Mouse (Mus musculus) forebrain, embryonic 11.5 days (tissue): Measurements from ENCODE around the gene Snx30. TPM values are rescaled to one million over a fixed set of nuclear protein-coding genes. Genes with fewer than 3 reads are reported as not detected.

Source experiments
- ATAC-seq: fragments of 200-750 bp; cut with Nextera tagmentation; replicated peaks from 2 replicates; pipeline ENCODE4 v1.8.0; 2017; ENCODE audit warnings: moderate TSS enrichment; ENCODE audit not compliant: low FRiP score
- DNase-seq: peaks from one replicate; pipeline ENCODE4 v3.0.0-alpha.2; 2017; ENCODE audit warnings: low spot score
- H3K27ac ChIP-seq: fragments of 300-500 bp; sonication (generic); 2 replicates; pipeline ENCODE4 v1.5.1; 2014; ENCODE audit warnings: low read depth, low read length
- H3K27me3 ChIP-seq: fragments of 300-500 bp; sonication (generic); 2 replicates; pipeline ENCODE4 v1.6.1; 2014; ENCODE audit warnings: mild to moderate bottlenecking, low read length, mixed read lengths; ENCODE audit not compliant: control insufficient read depth, insufficient read depth
- H3K36me3 ChIP-seq: fragments of 300-500 bp; sonication (generic); 2 replicates; pipeline ENCODE4 v1.6.1; 2014; ENCODE audit warnings: mild to moderate bottlenecking, low read length, moderate library complexity, mixed read lengths; ENCODE audit not compliant: control insufficient read depth, insufficient read depth
- H3K4me1 ChIP-seq: fragments of 300-500 bp; sonication (generic); replicated peaks from 2 replicates; pipeline ENCODE4 v1.6.1; 2014; ENCODE audit warnings: low read length, mixed read lengths; ENCODE audit not compliant: control insufficient read depth, insufficient read depth
- H3K4me2 ChIP-seq: fragments of 300-500 bp; sonication (generic); 2 replicates; pipeline ENCODE4 v1.6.1; 2014; ENCODE audit warnings: low read depth, mild to moderate bottlenecking, low read length, moderate library complexity, mixed read lengths; ENCODE audit not compliant: severe bottlenecking
- H3K4me3 ChIP-seq: fragments of 300-500 bp; sonication (generic); 2 replicates; pipeline ENCODE4 v1.5.1; 2014; ENCODE audit warnings: low read depth, low read length
- H3K9ac ChIP-seq: fragments of 300-500 bp; sonication (generic); 2 replicates; pipeline ENCODE4 v1.6.1; 2014; ENCODE audit warnings: low read length
- H3K9me3 ChIP-seq: fragments of 300-500 bp; sonication (generic); 2 replicates; pipeline ENCODE4 v1.6.1; 2016; ENCODE audit warnings: low read length, mixed read lengths; ENCODE audit not compliant: control insufficient read depth
- WGBS: fragments of 180-500 bp; shearing (Covaris S2); extraction: QIAGEN DNeasy Blood & Tissue Kit; methylation state at CpG from one replicate; pipeline ENCODE4 v1.1.7; 2014; 5-methylcytosine and 5-hydroxymethylcytosine counted together
- polyA plus RNA-seq: library from polyadenylated mRNA; unstranded; fragments of >200 nt; fragmentation: Nextera tagmentation; extraction: Ambion mirVana; gene quantifications from 2 replicates; pipeline ENCODE4 v1.2.1, GENCODE M21; 2014

Gene Snx30
- polyA plus RNA-seq, 1 experiment from 2014 or later = 8.8 TPM

- 85% methylated on average over 6 of the region's 6 CpGs for whole genome bisulfite sequencing
- Histone ChIP-seq H3K36me3 (no peaks in the 10 kb centered on the region), H3K27ac (no peak overlapping the region), H3K27me3 (no peaks in the 10 kb centered on the region), H3K4me3 (no peak overlapping the region), H3K4me1 (peaks cover 4% of the 10 kb centered on the region; the same call in 1 of the 2 replicates), H3K4me2 (no peak overlapping the region), H3K9me3 (no peaks in the 10 kb centered on the region), H3K9ac (no peak overlapping the region)
- DNase-seq (no peak), ATAC-seq (no peak)
Measured at GRCm38 (mm10) chr4:59876570-59876969, 70.9 kb downstream of the Snx30 start.

GRCm38 (mm10) chr4:59877025-59877424, 71.4 kb downstream of the Snx30 start:
- Histone ChIP-seq H3K27me3 (no peaks in the 10 kb centered on the region), H3K9me3 (no peaks in the 10 kb centered on the region), H3K4me2 (no peak overlapping the region), H3K27ac (no peak overlapping the region), H3K4me1 (peaks cover 4% of the 10 kb centered on the region; the same call in 1 of the 2 replicates), H3K36me3 (no peaks in the 10 kb centered on the region; the same call in 1 of the 2 replicates), H3K4me3 (no peak overlapping the region), H3K9ac (no peak overlapping the region)
- no peak for ATAC-seq
- DNase-seq = no peak
- 73% methylated on average over 2 of the region's 2 CpGs for WGBS

- H3K4me3 ChIP-seq = no peak overlapping the region
- DNase-seq = no peak
- no peak overlapping the region for H3K9ac ChIP-seq
- H3K9me3 ChIP-seq = no peaks in the 10 kb centered on the region
- H3K4me1 ChIP-seq = no peaks in the 10 kb centered on the region; the same call in 1 of the 2 replicates
- no peak overlapping the region for H3K27ac ChIP-seq
- WGBS = 88% methylated on average over 8 of the region's 8 CpGs
- H3K27me3 ChIP-seq = no peaks in the 10 kb centered on the region
- H3K36me3 ChIP-seq = no peaks in the 10 kb centered on the region; the same call in 1 of the 2 replicates
- ATAC-seq = no peak
- no peak overlapping the region for H3K4me2 ChIP-seq
Measured at GRCm38 (mm10) chr4:59878595-59878994, 73.0 kb downstream of the Snx30 start.

GRCm38 (mm10) chr4:59879444-59879843, 73.8 kb downstream of the Snx30 start:
- H3K36me3 ChIP-seq = no peaks in the 10 kb centered on the region; the same call in 1 of the 2 replicates
- 88% methylated on average over 3 of the region's 3 CpGs for WGBS
- H3K9ac ChIP-seq = no peak overlapping the region
- H3K4me2 ChIP-seq = no peak overlapping the region
- ATAC-seq (no peak), DNase-seq (no peak)
- no peaks in the 10 kb centered on the region for H3K4me1 ChIP-seq
- H3K9me3 ChIP-seq = no peaks in the 10 kb centered on the region
- H3K27me3 ChIP-seq = no peaks in the 10 kb centered on the region
- H3K4me3 ChIP-seq = no peak overlapping the region
- H3K27ac ChIP-seq = no peak overlapping the region

GRCm38 (mm10) chr4:59880725-59881124, 75.1 kb downstream of the Snx30 start:
- Histone ChIP-seq H3K27ac (no peak overlapping the region), H3K9me3 (no peaks in the 10 kb centered on the region), H3K4me3 (no peak overlapping the region), H3K27me3 (no peaks in the 10 kb centered on the region), H3K4me2 (no peak overlapping the region), H3K9ac (no peak overlapping the region), H3K36me3 (no peaks in the 10 kb centered on the region; the same call in 1 of the 2 replicates), H3K4me1 (no peaks in the 10 kb centered on the region)
- 93% methylated on average over 5 of the region's 5 CpGs for WGBS
- ATAC-seq (no peak), DNase-seq (no peak)

GRCm38 (mm10) chr4:59881210-59881609, 75.6 kb downstream of the Snx30 start:
- DNase-seq (no peak), ATAC-seq (no peak)
- Histone ChIP-seq H3K27ac (no peak overlapping the region), H3K9me3 (no peaks in the 10 kb centered on the region), H3K27me3 (no peaks in the 10 kb centered on the region), H3K9ac (no peak overlapping the region), H3K36me3 (no peaks in the 10 kb centered on the region; the same call in 1 of the 2 replicates), H3K4me2 (no peak overlapping the region), H3K4me1 (no peaks in the 10 kb centered on the region), H3K4me3 (no peak overlapping the region)
- 86% methylated on average over 2 of the region's 2 CpGs for WGBS

GRCm38 (mm10) chr4:59884136-59884696, 78.6 kb downstream of the Snx30 start:
- H3K9me3 ChIP-seq = no peaks in the 10 kb centered on the region
- no peak overlapping the region for H3K27ac ChIP-seq
- H3K4me1 ChIP-seq = no peaks in the 10 kb centered on the region
- no peak overlapping the region for H3K4me2 ChIP-seq
- H3K36me3 ChIP-seq = no peaks in the 10 kb centered on the region; the same call in 1 of the 2 replicates
- no peak for ATAC-seq
- no peak overlapping the region for H3K4me3 ChIP-seq
- DNase-seq = no peak
- no peaks in the 10 kb centered on the region for H3K27me3 ChIP-seq
- 85% methylated on average over 6 of the region's 6 CpGs for WGBS
- H3K9ac ChIP-seq = no peak overlapping the region

- Histone ChIP-seq H3K9me3 (no peaks in the 10 kb centered on the region), H3K27me3 (no peaks in the 10 kb centered on the region), H3K36me3 (no peaks in the 10 kb centered on the region; the same call in 1 of the 2 replicates), H3K9ac (no peak overlapping the region), H3K4me3 (no peak overlapping the region), H3K4me1 (no peaks in the 10 kb centered on the region), H3K27ac (no peak overlapping the region), H3K4me2 (no peak overlapping the region)
- ATAC-seq (no peak), DNase-seq (no peak)
- 96% methylated on average over 6 of the region's 6 CpGs for WGBS
Measured at GRCm38 (mm10) chr4:59886281-59886680, 80.6 kb downstream of the Snx30 start.

- no peak for ATAC-seq
- H3K36me3 ChIP-seq = no peaks in the 10 kb centered on the region; the same call in 1 of the 2 replicates
Measured at GRCm38 (mm10) chr4:59887011-59887410, 81.4 kb downstream of the Snx30 start.

More at GRCm38 (mm10) chr4:59887011-59887410, 81.4 kb downstream of the Snx30 start:
- Histone ChIP-seq H3K4me3 (no peak overlapping the region), H3K9me3 (no peaks in the 10 kb centered on the region), H3K4me2 (no peak overlapping the region), H3K27me3 (no peaks in the 10 kb centered on the region), H3K9ac (no peak overlapping the region), H3K4me1 (no peaks in the 10 kb centered on the region), H3K27ac (no peak overlapping the region)
- WGBS = 91% methylated on average over 5 of the region's 5 CpGs
- DNase-seq = no peak
